Mouse (Mus musculus): ENCODE data around the gene Rbx1.
"Not testable (repeated sequence)": the region's sequence is repeated elsewhere in the genome, so short reads cannot be mapped to it uniquely, and the experiment has no call there.

Gene Rbx1

DNA sequence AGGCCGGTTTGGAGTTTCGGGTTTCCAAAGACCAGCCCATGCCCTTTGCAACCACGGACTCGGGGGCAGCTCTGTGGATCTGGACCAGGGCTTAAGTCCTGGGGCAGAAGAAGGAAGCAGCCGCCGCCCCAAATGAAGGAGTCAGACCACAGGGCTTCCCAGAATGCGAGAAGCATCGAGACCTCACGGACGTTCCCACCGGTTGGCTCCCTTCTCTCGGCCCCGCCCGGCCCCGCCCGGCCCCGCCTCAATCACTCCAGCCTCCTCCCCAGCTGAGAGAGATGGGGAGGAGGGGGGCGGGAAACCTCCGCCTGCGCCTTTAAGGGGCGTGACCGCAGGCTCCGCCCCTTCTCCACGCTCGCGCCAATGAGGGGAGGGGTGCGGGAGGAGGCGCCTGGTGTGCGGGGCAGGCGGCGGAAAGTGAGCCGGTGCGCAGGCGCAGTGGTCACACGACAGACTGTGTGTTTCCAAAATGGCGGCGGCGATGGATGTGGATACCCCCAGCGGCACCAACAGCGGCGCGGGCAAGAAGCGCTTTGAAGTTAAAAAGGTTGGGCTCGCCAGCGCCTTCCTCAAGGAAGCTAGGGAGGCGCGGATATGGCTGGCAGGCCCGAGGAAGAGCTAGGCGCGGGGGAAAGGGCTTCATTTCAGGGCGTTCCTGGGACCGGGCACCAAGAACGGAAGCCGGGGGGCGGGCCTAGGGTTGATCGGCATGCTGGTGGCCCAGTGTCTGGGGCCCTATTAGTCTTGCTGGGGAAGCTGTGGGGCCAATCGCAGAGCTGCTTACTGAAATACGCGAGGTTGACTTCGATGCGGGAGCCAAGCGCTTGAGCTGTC lies at the start of gene Rbx1:
Rbx1 (plus strand) TSS at position 396 of the 837 bp plus-strand sequence.
- peak; percentile 100 for DNase-seq

DNA sequence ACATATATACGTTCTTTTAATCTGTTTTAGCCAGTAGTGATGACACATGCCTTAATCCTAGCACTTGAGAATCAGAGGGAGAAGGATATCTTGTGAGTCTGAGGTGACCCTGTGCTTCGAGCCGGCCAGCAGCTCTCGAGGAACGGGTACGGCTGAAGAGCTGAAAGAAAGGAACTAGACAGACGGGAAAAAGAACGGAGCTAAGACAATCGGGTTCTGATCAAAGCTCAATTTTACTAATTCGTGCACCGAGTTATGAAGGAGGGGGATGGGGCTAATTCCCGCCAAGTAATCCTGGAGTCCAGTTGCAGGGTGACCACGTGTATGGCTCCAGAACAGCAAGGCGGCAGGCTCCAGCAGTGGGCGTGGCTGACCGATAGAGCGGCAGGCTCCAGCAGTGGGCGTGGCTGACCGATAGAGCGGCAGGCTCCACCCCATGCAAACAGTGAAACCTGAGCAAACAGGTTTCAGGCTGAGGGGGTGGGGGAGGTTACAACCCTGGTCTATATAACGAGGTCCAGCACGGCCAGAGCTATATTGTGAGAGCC lies 49.3 kb upstream of the Rbx1 start:
- DNase-seq = peak; percentile 66

DNA sequence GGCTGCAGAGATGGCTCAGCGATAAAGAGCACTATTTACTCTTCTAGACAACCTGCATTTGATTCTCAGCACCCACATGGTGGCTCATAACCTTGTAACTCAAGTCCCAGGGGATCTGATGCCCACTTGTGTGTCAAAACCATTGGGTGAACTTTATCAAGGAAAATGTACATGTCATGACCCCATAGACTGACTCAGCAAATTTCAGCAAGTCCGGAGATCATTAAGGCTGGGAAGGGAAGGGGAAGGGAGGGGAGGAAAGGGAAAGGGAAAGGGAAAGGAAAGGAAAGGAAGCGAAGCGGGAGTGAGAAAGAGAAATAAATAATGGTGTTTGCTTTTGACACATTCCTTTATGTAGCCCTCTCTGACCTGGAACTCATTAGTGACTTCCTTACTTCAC lies 48.0 kb upstream of the Rbx1 start:
- no peak for DNase-seq

DNA sequence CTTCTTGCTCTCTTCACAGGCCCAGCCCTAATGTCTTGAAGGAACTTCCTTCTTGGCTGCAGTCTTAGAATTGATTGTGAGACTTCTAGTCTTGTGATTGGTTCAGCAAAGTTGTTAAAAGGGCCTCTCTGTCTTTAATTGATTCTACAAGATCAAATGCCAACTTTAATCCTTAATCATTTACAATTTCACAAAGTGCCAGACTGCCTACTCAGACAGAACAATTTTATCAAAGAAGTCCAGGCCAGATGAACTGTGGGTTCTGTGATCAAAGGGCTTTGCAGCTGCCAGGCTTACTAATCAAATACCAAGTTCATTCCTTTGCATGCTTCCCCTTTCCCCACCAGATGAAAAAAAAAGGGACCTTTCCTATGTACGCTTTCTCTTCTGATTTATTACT lies 44.6 kb upstream of the Rbx1 start:
- DNase-seq = no peak

DNA sequence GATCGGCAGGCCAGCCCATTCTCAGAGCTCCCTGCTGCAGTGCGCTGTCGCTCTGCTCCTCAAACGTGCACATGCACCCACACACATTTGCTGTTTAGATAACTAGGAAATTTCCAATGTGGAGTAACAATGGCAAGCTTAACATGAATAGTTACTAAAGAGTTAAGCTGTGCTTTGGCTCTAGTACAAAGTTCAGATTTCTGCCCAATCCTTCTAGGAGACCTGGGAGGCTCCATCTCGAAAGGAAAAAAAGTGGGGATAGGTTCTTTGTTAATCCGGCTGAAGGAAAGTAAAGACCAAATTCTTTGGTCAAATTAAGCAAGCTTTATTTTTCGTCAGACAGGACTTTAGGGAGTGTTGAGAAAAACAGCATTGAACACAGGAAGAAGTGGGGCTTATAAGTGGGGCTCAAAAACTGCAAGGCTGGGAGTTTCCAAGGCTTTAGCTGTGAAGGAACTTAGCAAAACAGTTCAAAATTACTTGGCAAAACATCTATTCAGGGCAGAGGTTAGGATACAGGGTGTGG lies 43.9 kb upstream of the Rbx1 start:
- DNase-seq = no peak

DNA sequence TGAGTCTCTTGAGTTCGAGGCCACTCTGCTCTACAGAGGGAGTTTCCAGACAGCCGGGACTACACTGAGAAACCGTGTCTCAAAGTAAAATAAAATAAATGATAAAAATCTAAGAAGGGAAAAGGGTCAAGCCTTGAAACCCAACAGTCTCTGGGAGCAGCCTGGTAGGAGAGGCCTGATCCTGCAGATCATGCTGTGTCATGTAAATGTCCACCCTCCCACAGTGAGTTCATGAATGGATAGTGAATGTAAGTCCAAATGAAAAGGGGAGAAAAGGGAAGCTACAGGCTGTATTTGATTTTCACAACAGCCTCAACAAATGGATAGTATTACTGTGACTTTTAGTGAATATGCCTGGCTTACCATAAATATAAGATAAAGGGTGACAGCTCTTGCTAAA lies 40.8 kb upstream of the Rbx1 start:
- DNase-seq = no peak

DNA sequence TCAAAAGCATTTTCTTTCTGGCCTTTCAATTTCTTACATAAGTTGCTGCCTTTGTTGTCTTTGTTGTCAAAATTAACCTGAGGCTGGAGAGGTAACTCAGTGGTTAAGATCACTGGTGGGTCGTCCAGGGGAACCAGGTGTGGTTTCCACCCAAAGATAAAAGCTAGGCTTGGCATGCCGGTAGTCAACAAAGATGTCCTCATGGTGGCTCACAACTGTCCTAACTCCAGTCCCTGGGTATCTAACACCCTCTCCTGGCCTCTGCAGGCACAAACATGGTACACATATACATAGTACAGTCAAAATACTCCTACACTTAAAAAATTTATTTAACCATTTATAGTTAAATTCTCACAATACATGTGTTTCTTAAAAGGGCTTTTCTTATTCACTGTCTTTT lies 38.1 kb upstream of the Rbx1 start:
- no peak for DNase-seq

DNA sequence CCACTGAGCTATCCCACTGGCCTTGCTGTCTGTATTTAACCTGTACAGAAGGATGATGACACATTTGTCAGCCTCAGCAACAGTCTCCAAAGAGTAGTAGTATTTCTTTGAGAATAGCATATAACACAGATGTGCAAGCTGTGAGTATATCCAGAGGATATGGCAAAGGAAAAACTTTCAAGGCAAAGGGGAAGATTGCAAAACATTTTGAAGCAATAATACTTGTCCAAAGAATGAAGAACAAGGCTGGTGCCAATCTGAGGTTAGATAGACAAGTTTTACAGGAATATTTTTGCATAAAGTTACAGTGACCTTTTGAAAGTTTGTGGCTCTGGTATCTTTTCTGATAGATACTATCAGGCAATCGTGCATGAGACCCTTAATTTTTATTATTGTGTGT lies 34.9 kb upstream of the Rbx1 start:
- no peak for DNase-seq

DNA sequence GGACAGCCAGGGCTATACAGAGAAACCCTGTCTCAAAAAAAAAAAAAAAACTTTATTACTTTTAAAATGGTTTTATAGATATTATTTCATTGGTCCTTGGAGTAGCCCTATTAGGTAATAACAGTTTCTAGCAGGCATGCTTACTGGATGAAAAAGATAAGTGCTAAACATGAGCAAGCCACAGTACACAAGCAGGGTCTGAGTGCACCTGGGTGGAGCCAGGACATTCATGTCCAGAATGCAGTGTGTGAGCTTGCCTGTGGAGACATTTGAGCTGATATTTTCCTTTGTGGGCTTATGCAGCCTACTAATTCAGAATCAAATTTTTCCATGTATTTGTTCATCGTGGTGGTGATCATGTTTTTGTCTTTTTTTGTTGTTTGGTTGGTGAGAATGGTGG lies 27.8 kb upstream of the Rbx1 start:
- DNase-seq = no peak

DNA sequence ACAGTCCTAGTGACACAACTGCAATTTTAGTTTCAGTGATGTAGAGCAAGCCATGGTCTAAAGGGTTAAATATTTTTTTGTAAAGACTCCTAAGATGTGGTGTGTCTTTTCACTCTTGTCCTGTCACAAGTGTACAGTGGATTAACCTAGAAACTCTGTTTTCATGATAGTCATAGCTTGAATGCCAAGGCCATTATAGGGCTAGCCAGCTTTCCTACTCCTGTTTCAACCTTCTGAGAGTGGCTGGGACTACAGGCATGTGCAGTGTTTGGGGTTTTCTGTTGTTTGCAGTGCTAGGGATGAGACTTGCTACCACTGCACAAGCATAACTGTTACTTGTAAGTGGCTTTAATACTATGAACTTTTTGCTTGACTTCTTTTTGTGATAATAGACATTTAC lies 26.9 kb upstream of the Rbx1 start:
- DNase-seq = no peak

DNA sequence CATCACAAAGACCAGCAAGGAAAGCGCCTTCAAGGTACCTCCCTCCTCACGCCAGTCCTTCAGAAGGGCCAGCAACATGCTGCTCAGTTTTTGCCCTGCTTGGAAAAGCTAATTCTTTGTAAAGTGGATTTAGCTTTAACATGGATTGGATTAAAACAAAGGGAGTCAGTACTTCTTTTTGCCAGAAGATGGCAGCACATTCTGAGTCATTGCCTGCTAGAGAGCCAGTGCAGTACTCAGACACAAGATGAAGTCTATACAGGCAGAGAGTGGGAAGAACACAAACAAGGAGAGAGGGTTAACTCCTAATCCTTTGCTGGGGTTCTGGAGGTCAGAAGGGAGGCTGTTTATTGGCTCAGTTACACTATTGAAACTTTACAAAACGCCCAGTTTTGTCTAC lies 17.6 kb upstream of the Rbx1 start:
- DNase-seq = peak; percentile 59

DNA sequence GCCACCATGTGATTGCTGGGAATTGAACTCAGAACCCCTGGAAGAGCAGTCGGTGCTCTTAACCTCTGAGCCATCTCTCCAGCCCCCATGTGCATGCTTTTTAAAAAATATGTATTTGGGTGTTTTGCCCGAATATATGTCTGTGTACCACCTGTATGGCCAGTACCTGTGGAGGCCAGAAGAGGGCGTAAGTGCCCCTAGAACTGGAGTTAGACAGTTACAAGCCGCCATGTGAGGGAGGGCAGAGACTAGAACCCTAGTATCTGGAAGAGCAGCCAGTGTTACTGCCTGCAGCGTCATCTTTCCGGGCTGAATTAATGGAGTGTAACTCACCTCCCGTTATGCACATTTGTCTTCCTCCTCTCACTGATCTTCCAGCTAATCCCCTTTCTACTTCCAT lies 4.6 kb upstream of the Rbx1 start:
- DNase-seq = peak; percentile 34

DNA sequence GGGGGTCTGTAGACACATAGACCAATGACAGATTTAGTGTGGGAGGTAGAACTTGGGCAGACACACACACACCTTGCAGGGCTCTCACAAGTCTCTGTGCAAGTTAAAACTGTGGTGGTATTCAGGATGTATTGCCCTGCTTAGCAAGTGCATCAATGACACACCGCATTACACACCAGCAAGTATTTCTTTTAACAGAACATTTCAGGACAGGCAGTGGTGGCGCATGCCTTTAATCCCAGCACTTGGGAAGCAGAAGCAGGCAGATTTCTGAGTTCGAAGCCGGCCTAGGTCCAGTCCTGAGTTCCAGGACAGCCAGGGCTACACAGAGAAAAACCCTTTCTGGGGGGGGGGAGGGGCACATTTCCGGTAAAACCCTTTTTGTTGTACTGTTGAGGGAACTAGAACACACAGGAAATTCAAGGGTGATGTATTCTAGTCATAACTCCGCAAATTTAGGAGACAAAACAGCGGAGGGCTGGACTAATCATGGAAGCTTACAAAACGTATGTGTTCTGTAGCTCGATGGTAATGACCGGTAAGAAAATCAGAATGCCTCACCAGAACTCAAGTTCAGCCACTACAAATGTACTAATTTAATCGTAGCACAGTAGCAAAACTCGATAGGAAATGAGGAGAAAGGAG lies 958 bp upstream of the Rbx1 start:
- no peak for DNase-seq

DNA sequence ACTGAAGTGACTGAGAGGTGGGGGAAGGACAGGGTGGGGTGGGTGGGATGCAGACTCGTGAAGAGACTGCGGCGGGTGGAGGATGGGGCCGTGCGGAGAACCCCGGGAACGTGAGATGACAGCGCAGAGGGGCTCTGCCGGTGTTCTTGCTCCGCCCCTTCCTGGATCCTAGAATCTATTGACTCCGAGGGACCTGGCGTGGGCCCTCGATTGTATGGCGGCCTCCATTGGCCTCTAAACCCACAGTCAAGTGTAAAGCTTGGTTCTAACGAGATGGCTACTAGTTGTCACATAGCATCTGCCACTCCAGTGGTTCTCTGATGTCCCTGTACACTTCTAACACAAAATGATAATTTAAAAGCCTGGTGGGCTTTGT lies 630 bp downstream of the Rbx1 start:
- no peak for DNase-seq

DNA sequence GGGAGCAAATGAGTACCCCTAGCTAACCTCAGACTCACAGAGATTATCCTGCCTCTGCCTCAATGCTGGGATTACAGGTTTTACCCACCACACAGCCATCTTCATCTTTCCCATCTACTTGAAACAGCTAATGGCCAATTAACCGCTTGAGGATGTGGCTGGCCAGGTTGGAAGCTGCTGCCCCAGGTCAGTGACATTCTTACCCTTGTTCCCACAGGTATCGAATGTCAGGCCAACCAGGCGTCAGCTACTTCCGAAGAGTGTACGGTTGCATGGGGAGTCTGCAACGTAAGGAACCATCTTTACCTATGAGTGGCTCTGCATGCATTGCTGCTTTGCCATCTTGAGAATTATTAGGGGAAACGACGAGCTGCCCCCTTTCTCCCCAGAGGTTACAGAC lies 4.6 kb downstream of the Rbx1 start:
- DNase-seq = no peak

DNA sequence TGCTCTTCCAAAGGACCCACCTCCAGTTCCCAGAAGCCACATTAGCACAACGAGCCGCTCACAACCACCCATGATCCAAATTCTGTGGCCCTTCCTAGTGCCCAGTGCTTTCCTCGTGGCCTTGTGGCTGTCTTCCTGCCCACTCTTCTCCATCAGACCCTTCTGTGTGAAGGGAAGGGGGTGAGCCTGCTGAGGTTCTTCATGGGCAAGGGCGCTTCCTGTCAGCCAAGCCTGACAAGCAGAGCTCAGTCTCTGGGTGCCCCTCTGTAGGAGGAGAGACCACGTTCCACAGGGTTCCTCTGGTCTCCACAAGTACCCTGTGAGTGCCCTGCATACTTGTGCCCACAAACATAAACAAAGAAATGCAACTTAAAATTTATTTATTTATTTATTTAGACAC lies 6.2 kb downstream of the Rbx1 start:
- no peak for DNase-seq

DNA sequence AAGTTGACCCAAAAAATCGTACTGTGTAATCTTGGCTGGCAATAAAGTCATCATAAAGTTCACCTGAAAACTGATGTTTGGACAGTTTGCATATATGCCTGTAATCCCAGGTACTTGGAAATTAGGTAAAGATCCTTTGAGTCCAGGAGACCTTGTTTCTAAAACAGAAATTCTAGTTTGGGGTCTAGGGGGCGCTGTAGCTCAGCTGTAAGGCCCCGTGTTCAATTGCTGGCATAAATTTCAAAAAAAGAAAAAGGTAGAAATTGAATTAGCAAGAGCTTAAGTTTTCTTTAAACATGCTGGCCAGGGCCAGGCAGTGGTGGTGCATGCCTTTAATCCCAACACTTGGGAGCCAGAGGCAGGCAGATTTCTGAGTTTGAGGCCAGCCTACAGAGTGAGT lies 9.6 kb downstream of the Rbx1 start:
- peak; percentile 65 for DNase-seq

DNA sequence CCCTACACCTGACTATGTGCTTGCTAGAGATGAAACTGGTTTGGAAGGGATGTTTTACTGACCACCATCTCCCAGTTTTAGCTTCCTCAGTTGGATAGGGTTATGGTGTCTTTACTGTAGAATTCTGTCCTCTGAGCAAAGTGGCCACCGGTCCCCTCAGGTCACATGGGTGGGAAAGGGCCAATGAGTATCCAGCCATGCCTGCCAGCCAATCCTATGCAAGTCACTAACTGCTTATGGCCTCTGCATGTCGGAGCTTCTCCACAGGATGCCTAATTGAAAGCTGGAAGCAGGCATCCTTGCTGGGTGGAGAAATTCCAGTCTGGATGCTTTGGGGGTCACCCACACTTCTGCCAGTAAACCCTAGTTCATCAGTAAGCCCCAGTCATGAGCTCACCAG lies 10.5 kb downstream of the Rbx1 start:
- DNase-seq = no peak

DNA sequence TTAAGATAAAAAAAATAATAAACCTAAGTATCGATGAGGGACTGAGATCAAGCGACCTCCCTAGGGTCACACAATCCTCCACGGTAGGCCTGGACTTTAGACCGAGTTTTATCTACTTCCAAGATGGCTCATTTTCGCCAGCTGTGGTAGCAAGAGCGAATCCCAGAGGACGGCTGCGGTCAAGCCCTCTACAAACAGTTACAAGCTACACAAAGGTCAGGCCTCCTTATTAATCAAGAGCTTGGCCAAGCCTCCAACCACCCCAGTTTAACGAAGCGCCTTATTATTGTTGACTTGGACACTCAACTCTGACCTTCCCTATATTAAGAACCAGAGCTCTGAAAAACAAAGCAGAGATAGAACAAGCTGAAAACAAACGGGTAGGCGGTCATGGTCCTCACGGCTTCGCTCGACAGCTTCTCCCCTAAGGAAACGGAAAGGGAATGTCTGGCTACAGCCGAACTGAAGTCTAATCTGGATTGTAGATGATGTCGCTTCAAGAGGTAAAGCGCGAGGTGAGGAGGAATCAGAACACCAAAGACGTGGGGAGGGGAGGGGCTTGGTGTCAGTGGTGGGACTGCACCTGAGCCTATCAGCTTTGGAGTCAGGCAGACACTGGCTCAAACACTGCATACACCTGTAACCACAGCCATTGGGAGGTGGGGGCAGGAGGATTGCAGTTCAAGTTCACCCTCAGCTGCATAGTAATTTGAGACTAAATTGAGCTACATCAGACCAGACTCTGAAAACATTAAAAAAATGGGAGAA lies 13.5 kb downstream of the Rbx1 start:
- no peak for DNase-seq

DNA sequence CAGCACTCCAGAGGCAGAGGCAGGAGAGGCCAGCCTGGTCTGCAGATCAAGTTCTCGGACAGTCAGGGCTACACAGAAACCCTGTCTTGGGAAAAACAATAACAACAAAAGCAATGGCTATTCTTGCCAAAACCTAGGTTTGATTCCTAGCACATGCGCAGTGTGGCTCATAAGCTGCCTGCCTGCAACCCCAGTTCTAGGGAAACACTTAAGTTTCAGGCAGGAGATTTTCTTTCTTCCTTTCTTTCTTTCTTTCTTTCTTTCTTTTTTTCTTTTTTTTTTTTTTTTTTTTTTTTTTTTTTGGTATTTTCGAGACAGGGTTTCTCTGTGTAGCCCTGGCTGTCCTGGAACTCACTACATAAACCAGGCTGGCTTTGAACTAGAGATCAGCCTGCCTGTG lies 14.2 kb downstream of the Rbx1 start:
- DNase-seq = not testable (repeated sequence)

DNA sequence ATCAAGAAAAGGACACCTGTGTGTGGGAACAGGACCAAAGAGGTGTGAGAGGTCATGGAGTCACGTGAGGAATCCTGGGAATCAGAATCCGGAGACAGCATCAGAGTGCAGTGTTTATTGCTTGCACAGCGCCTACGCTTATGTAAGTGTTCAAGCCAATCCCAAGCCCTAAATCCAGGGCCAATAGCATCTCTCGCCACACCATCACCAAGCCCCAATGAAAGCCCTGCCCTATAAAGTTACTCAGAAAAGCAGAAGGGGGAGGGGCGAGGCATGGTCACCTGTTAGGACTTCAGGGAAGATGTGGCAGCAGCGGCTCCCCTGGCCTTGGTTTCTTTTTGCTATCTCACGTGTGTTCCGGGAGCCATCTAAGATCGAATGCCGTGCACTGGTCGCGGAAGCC lies 14.9 kb downstream of the Rbx1 start:
- DNase-seq = peak; percentile 65

DNA sequence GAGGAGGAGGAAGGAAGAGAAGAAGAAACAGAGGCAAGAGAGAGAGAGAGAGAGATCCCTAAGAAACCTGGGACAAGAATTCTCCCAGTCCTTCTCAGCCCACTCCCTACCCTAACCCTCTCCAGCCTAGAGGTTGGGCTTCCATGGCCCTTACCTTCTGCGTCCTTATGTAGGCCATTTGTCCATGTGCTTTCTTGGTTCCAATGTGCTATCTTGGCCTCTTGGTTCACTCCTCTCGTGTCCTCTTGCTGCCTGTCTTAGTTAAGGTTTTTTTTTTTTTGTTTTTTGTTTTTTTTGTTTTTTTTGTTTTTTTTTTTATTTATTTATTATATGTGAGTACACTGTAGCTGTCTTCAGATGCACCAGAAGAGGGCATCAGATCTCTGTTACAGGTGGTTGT lies 16.9 kb downstream of the Rbx1 start:
- no peak for DNase-seq

DNA sequence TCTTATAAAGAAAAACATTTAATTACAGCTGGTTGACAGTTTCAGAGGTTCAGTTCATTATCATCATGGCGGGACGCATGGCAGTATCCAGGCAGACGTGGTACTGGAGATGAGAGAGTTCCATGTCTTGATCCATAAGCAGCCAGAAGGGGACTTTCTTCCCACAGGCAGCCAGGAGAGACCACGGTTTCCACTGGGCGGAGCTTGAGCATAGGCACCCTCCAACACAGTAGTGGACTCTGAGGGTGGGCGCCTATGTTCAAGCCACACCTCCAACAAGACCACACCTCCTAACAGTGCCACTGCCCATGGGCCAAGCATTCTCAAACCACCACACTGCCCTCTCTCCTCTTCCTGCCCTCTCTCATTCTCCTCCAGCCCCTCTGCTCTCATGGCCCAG lies 17.6 kb downstream of the Rbx1 start:
- no peak for DNase-seq

DNA sequence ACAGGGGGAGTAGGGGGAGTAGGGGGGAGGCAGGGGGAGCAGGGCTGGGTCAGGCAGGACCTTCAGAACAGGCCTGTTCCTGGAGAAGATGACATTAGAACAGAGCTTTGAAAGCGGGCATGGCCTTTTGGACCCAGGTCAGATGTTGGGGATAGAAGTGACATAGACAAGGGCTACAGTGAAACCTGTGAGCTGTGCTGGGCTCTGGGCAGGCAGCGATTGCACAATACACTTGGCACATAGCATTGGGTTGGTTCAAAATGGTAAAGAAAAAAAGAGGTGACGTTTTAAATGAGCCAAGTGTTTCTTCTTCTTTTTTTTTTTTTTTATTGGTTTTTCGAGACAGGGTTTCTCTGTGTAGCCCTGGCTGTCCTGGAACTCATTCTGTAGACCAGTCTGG lies 19.4 kb downstream of the Rbx1 start:
- no peak for DNase-seq
